Comparison of ENCODE assay signal across 8 mouse cellular contexts in the genomic region with DNA sequence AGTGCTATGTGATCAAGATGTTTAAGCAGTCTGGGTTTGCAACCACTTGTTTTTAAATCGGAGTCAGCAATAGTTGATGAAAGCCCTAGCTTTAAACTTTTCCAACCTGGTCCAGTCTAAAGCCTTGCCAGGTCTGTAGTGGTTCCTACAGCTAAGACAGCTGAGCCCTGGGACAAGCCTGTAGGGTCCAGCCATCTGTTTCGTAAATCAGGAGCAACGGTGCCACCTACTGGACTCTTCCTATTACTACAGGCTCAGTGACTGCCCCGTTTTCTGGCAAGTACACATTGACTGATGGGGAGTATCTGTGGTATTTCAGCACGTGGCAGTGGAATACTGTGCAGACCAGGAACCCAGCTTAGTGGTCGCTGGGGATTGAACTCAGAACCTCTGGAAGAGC. TPM values are rescaled to one million over a fixed set of nuclear protein-coding genes. Genes with fewer than 3 reads are reported as not detected.
DNase-seq lines count a peak whose midpoint lies in the region; ATAC-seq and TF ChIP-seq lines count a peak whose summit lies in the region.

No protein-coding gene starts in this region.

- WGBS in forebrain, embryonic 15.5 days = 6% methylated on average over 6 of the region's 6 CpGs
- 5% methylated on average over 6 of the region's 6 CpGs for WGBS in neural tube, embryonic 15.5 days
- WGBS in thymus, adult 2 months = 27% methylated on average over 6 of the region's 6 CpGs

- H3K27ac ChIP-seq in ES-E14 (ENCODE audit: insufficient read depth, low read depth, low read length, poor library complexity, severe bottlenecking) = no peak overlapping the region
- H3K27ac ChIP-seq in forebrain, embryonic 15.5 days (replicated peaks) = no peak overlapping the region
- H3K27ac ChIP-seq in neural tube, embryonic 15.5 days (replicated peaks) = peak overlapping the region; percentile 29; the same call in 1 of the 2 replicates
- no peak overlapping the region for H3K27ac ChIP-seq in thymus, adult 2 months (ENCODE audit: control insufficient read depth, insufficient read depth, low read length)

- intact Hi-C loops in heart, postnatal 25 days (cut with DNase I) = loop anchor here (2.0 kb wide), 1 partner anchor 47 kb away; the partner anchor contains the start of gene Sufu

- no peak overlapping the region for H3K4me2 ChIP-seq in forebrain, embryonic 15.5 days (replicated peaks)
- no peak overlapping the region for H3K4me2 ChIP-seq in neural tube, embryonic 15.5 days

- H3K4me3 ChIP-seq in ES-E14 (ENCODE audit: insufficient read depth in 1 of 2, low read depth in 1 of 2, low read length in 2 of 2, poor library complexity in 1 of 2, severe bottlenecking in 1 of 2) = no peak overlapping the region
- no peak overlapping the region for H3K4me3 ChIP-seq in forebrain, embryonic 15.5 days
- no peak overlapping the region for H3K4me3 ChIP-seq in neural tube, embryonic 15.5 days (replicated peaks)
- H3K4me3 ChIP-seq in thymus, adult 2 months (ENCODE audit: control insufficient read depth, insufficient read depth, low read length) = no peak overlapping the region

- H3K9me3 ChIP-seq in ES-E14 (ENCODE audit: control insufficient read depth, insufficient read depth, low read depth, low read length) = no peaks in the 10 kb centered on the region
- no peaks in the 10 kb centered on the region for H3K9me3 ChIP-seq in forebrain, embryonic 15.5 days
- H3K9me3 ChIP-seq in neural tube, embryonic 15.5 days (replicated peaks) = no peaks in the 10 kb centered on the region

- no peak overlapping the region for H3K9ac ChIP-seq in ES-E14 (ENCODE audit: insufficient read depth, low read depth, low read length, poor library complexity, severe bottlenecking)
- no peak overlapping the region for H3K9ac ChIP-seq in forebrain, embryonic 15.5 days (replicated peaks)
- no peak overlapping the region for H3K9ac ChIP-seq in neural tube, embryonic 15.5 days (replicated peaks)

- in situ Hi-C loops in ES-E14 (cut with MboI; ENCODE audit: low sequenced_read_pairs in 2 of 2, unreplicated experiment in 2 of 2) = no loop called here

- ATAC-seq in forebrain, embryonic 15.5 days (replicated peaks) = peak; percentile 67
- ATAC-seq in neural tube, embryonic 15.5 days (ENCODE audit: low FRiP score) = peak; percentile 67

- no peaks in the 10 kb centered on the region for H3K27me3 ChIP-seq in forebrain, embryonic 15.5 days
- no peaks in the 10 kb centered on the region for H3K27me3 ChIP-seq in neural tube, embryonic 15.5 days (replicated peaks)
- H3K27me3 ChIP-seq in thymus, adult 2 months (ENCODE audit: control insufficient read depth, insufficient read depth, low read length) = no peaks in the 10 kb centered on the region

- H3K4me1 ChIP-seq in ES-E14 (ENCODE audit: control insufficient read depth in 2 of 2, insufficient read depth in 2 of 2, low read length in 2 of 2, poor library complexity in 1 of 2) = peaks cover 0 to 16% of the 10 kb centered on the region in 2 experiments; a peak in 2 of 4 replicates
- peaks cover 37% of the 10 kb centered on the region for H3K4me1 ChIP-seq in forebrain, embryonic 15.5 days
- peaks cover 34% of the 10 kb centered on the region for H3K4me1 ChIP-seq in neural tube, embryonic 15.5 days
- no peaks in the 10 kb centered on the region; the same call in 1 of the 2 replicates for H3K4me1 ChIP-seq in thymus, adult 2 months (replicated peaks; ENCODE audit: control insufficient read depth, insufficient read depth, low read length)

- TF ChIP-seq CTCF in thymus, adult 2 months (IDR thresholded peaks at IDR 0.05; ENCODE audit: borderline replicate concordance, control insufficient read depth, extremely low read depth, insufficient read depth, low read length, poor library complexity) = no peak

- TF ChIP-seq POLR2A in thymus, adult 2 months (IDR thresholded peaks at IDR 0.05; ENCODE audit: control insufficient read depth, extremely low read depth, insufficient read depth, low read length, poor library complexity) = no peak

- H3K36me3 ChIP-seq in ES-E14 (ENCODE audit: control insufficient read depth, insufficient read depth, low read length, poor library complexity, severe bottlenecking) = no peaks in the 10 kb centered on the region
- no peaks in the 10 kb centered on the region for H3K36me3 ChIP-seq in forebrain, embryonic 15.5 days
- no peaks in the 10 kb centered on the region for H3K36me3 ChIP-seq in neural tube, embryonic 15.5 days
- H3K36me3 ChIP-seq in thymus, adult 2 months (ENCODE audit: control insufficient read depth, insufficient read depth, low read length) = no peaks in the 10 kb centered on the region

- peak; percentile 94 for DNase-seq in ES-E14 (ENCODE audit: low read depth, low spot score)
- peak; percentile 85 for DNase-seq in cerebellum, adult 11 months
- DNase-seq in heart, postnatal 25 days (ENCODE audit: low spot score) = peak; percentile 42
- DNase-seq in layer of hippocampus, adult 11-12 months (ENCODE audit: low spot score) = peak; percentile 85
- DNase-seq in lung, adult 18-20 months = peak; percentile 73 to 85
- DNase-seq in thymus, adult 2 months = peak; percentile 73

TF ChIP-seq in ES-E14, 5 proteins besides CTCF, POLR2A, EP300 and RAD21:
- TF ChIP-seq MAFK (IDR thresholded peaks at IDR 0.05; ENCODE audit: insufficient read depth, low read depth, low read length) (no peak), HCFC1 (IDR thresholded peaks at IDR 0.05; ENCODE audit: borderline replicate concordance, insufficient read depth, low read length) (0 out of 2 replicates have a peak, but pooled peaks have one; percentile 23), ZC3H11A (IDR thresholded peaks at IDR 0.05; ENCODE audit: borderline replicate concordance, low read depth, low read length) (no peak)

RNA-seq across cellular contexts. Expression of gene Sufu, which starts 47.5 kb away (rescaled TPM):
- total RNA-seq in ES-E14 (2012; rRNA removed) = 12.6 and 14.5 TPM in 2 replicates
- polyA plus RNA-seq in forebrain, embryonic 15.5 days (2015; fragmentation: Nextera tagmentation; extraction: Ambion mirVana) = 28.9 and 30.5 TPM in 2 replicates
- 10 to 100 TPM; 12.0 to 12.6 TPM for total RNA-seq in heart, postnatal 25 days (2021)
- 18.3 and 21.4 TPM in 2 replicates for polyA plus RNA-seq in neural tube, embryonic 15.5 days (2015; fragmentation: Nextera tagmentation; extraction: Ambion mirVana)
- 31.3 and 40.8 TPM in 2 replicates for polyA plus RNA-seq in thymus, adult 2 months (2012; rRNA removed)

RNA-seq across cellular contexts. Expression of gene Actr1a, which starts 48.7 kb away (rescaled TPM):
- 66.7 and 85.7 TPM in 2 replicates for total RNA-seq in ES-E14 (2012; rRNA removed)
- 374 and 380 TPM in 2 replicates for polyA plus RNA-seq in forebrain, embryonic 15.5 days (2015; fragmentation: Nextera tagmentation; extraction: Ambion mirVana)
- total RNA-seq in heart, postnatal 25 days (2021) = 10 to 100 TPM; 89.3 to 94.8 TPM
- polyA plus RNA-seq in neural tube, embryonic 15.5 days (2015; fragmentation: Nextera tagmentation; extraction: Ambion mirVana) = 281 and 314 TPM in 2 replicates
- 163 and 164 TPM in 2 replicates for polyA plus RNA-seq in thymus, adult 2 months (2012; rRNA removed)

RNA-seq across cellular contexts. Expression of gene Trim8, which starts 57.3 kb away (rescaled TPM):
- total RNA-seq in ES-E14 (2012; rRNA removed) = 26.1 and 33.2 TPM in 2 replicates
- 28.0 and 29.4 TPM in 2 replicates for polyA plus RNA-seq in forebrain, embryonic 15.5 days (2015; fragmentation: Nextera tagmentation; extraction: Ambion mirVana)
- 10 to 100 TPM; 37.3 to 40.6 TPM for total RNA-seq in heart, postnatal 25 days (2021)
- polyA plus RNA-seq in neural tube, embryonic 15.5 days (2015; fragmentation: Nextera tagmentation; extraction: Ambion mirVana) = 23.5 and 25.5 TPM in 2 replicates
- polyA plus RNA-seq in thymus, adult 2 months (2012; rRNA removed) = 57.9 and 78.2 TPM in 2 replicates

Comparison
In these comparisons a context has a peak if more than half of its experiments do, and no peak if none do; other contexts are left out.
1. DNase-seq: peak in every context shown above with its lines; median percentile 94 in ES-E14; 85 in cerebellum, adult 11 months; 85 in layer of hippocampus, adult 11-12 months; 79 in lung, adult 18-20 months; 73 in thymus, adult 2 months; 42 in heart, postnatal 25 days.